Mouse (Mus musculus) embryonic fibroblast, embryonic 13.5 days (primary cell): ENCODE results near the gene Tuba1c.

Experiments used
- CTCF ChIP-seq: IDR thresholded peaks from 2 replicates; pipeline ENCODE4 v1.5.1; 2011; ENCODE audit warnings: mild to moderate bottlenecking, control low read depth, low read length, moderate library complexity, borderline replicate concordance; ENCODE audit not compliant: insufficient read depth
- POLR2A ChIP-seq: IDR thresholded peaks from 2 replicates; pipeline ENCODE4 v1.6.1; 2011; ENCODE audit warnings: low read depth, mild to moderate bottlenecking, control low read depth, low read length, moderate library complexity

- TF ChIP-seq POLR2A (no peak), CTCF (no peak)
Measured at GRCm38 (mm10) chr15:99001451-99001931, 28.2 kb upstream of the Tuba1c start.
